Mouse (Mus musculus): ENCODE data around the gene Dop1b.

Dop1b gene

GRCm38 (mm10) chr16:93831627-93832395, 120.1 kb downstream of the Dop1b start, which contains the start of gene Morc3:
Gene Morc3, plus strand, starts transcription at chr16:93832121.
- peak; percentile 100 for DNase-seq

GRCm38 (mm10) chr16:93832451-93833276, 121.0 kb downstream of the Dop1b start:
- peak; percentile 54 to 66 for DNase-seq

GRCm38 (mm10) chr16:93833551-93833950, 121.8 kb downstream of the Dop1b start:
- no peak for DNase-seq

GRCm38 (mm10) chr16:93834076-93834475, 122.4 kb downstream of the Dop1b start:
- DNase-seq, result no peak

GRCm38 (mm10) chr16:93839049-93839448, 127.3 kb downstream of the Dop1b start:
- DNase-seq, result no peak

GRCm38 (mm10) chr16:93850527-93850926, 138.8 kb downstream of the Dop1b start:
- no peak for DNase-seq

GRCm38 (mm10) chr16:93859967-93860366, 148.3 kb downstream of the Dop1b start:
- peak in 1 of 2 experiments; percentile 20 for DNase-seq
